Mouse (Mus musculus): Measurements from ENCODE around the gene Sh3gl1. TPM values are rescaled to one million over a fixed set of nuclear protein-coding genes. Genes with fewer than 3 reads are reported as not detected.

The Sh3gl1 gene
- polyA plus RNA-seq, 1 experiment: not detected

DNA sequence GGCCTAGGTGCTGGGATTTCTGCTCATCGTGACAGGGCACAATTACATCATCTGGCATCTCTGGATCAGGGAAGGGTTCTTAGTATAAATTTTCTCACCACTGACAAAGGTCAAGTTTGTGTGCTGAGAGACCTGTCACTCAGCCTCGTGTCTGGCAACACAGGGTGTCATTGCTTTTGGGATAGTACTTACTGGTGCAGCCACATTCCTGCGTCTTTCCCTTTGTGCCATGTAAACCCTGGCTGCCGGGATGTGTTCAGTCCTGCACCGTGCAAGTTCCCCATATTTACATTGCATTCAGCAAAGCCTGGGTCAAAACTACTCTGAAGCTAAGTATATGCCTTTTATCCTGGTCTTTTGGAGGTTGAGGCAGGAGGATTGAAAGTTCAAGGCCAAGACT lies 14.9 kb upstream of the Sh3gl1 start:
- Histone ChIP-seq H3K4me3 (ENCODE audit: insufficient read depth, low read depth, low read length) (no peak overlapping the region), H3K27ac (ENCODE audit: insufficient read depth, low read depth, low read length) (no peak overlapping the region), H3K4me1 (ENCODE audit: control insufficient read depth, insufficient read depth, low read length) (no peaks in the 10 kb centered on the region)
- TF ChIP-seq POLR2A (IDR thresholded peaks at IDR 0.05; ENCODE audit: insufficient read depth, low read depth, low read length) (no peak), CTCF (IDR thresholded peaks at IDR 0.05; ENCODE audit: insufficient read depth, low read depth, low read length) (no peak)
- WGBS: 94% methylated on average over 5 of the region's 5 CpGs

DNA sequence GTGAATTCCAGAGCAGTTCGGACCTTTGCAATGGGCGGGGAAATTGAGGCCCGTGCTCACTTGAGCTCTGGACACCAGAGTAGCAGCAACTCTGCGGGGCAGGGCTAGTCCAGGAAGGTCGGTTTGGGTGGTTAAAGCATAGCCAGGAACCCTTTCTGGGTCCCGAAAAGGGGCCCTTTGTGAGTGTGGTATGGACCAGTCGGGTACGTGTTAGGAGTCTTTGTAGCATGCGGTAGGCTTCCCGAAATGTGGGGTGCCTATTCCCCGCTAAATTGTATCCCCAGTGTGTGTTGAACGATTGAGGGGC lies 4.4 kb upstream of the Sh3gl1 start:
- peak overlapping the region; percentile 54; the same call in 1 of the 2 replicates for H3K4me3 ChIP-seq (ENCODE audit: insufficient read depth, low read depth, low read length)
- WGBS: 2% methylated on average over 12 of the region's 12 CpGs
- H3K4me1 ChIP-seq (ENCODE audit: control insufficient read depth, insufficient read depth, low read length): peaks cover 6% of the 10 kb centered on the region
- no peak overlapping the region for H3K27ac ChIP-seq (ENCODE audit: insufficient read depth, low read depth, low read length)
- no peak for TF ChIP-seq POLR2A (IDR thresholded peaks at IDR 0.05; ENCODE audit: insufficient read depth, low read depth, low read length)
- TF ChIP-seq CTCF (IDR thresholded peaks at IDR 0.05; ENCODE audit: insufficient read depth, low read depth, low read length): no peak

DNA sequence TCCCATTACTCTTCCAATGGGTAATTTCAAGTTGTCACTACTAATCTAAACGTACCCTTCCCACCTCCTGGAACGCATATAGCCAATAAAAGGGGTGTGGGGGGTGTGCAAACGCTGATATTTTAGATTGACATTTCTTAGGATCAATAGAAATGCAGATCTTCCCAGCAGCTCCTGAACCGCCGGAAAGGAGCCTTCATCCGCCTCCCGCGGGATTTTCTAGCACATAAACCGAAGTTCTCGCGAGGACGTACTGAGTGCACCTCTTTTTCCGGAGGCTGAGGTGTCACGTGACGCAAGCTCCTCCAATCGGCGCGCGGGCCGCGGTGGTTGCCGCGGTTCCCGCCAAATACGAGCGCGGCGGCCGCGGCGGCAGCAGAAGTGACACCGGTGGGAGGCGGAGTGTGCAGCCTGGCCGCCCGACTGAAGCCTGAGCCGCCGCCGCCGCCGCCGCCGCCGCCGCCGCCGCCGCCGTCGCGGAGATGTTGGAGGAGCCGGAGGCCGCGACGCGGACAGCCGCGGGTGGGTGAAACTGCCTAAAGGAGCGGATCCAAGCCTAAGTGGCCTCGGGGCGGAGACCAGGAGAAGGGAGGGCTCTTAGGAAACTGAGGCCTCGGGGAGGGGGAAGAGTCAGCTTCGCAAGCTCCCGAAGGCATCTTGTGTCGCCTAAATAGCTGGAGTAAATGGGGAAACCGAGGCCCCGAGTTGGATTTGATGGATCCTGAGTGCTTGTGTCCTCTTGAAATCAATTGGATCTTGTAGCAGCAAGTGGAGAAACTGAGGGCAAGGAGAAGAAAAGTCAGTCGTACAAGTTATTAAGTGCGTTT lies 3.8 kb upstream of the Sh3gl1 start, which contains the start of gene Chaf1a:
Gene Chaf1a (plus strand): TSS at position 410 of the 827 bp plus-strand sequence.
- no peak within 1 kb of the TSS for H3K27ac ChIP-seq (ENCODE audit: insufficient read depth, low read depth, low read length)
- H3K4me1 ChIP-seq (ENCODE audit: control insufficient read depth, insufficient read depth, low read length): peaks cover 7% of the 10 kb centered on the region
- peak within 1 kb of the TSS; percentile 54 for H3K4me3 ChIP-seq (ENCODE audit: insufficient read depth, low read depth, low read length)
- under 1% methylated on average over 68 of the region's 68 CpGs for WGBS
- TF ChIP-seq CTCF (IDR thresholded peaks at IDR 0.05; ENCODE audit: insufficient read depth, low read depth, low read length) (no peak), POLR2A (IDR thresholded peaks at IDR 0.05; ENCODE audit: insufficient read depth, low read depth, low read length) (peak; percentile 34; the same call in 1 of the 2 replicates)

DNA sequence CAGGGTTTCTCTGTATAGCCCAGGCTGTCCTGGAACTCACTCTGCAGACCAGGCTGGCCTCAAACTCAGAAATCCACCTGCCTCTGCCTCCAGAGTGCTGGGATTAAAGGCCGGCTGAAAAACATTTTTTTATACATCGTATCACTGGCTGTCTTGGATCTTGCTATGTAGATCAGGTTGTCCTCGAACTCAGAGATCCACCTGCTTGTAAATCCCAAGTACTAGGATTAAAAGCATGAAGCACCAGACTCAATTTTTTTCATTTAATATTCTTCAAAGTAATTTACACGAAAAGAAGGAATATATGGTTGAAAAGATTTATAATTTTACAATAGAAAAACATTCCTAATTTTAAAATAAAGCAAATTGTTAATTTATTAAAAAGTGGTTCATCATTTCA lies 2.9 kb upstream of the Sh3gl1 start:
- 80% methylated on average over 4 of the region's 4 CpGs for WGBS
- no peak overlapping the region for H3K4me3 ChIP-seq (ENCODE audit: insufficient read depth, low read depth, low read length)
- TF ChIP-seq CTCF (IDR thresholded peaks at IDR 0.05; ENCODE audit: insufficient read depth, low read depth, low read length) (no peak), POLR2A (IDR thresholded peaks at IDR 0.05; ENCODE audit: insufficient read depth, low read depth, low read length) (no peak)
- no peak overlapping the region for H3K27ac ChIP-seq (ENCODE audit: insufficient read depth, low read depth, low read length)
- H3K4me1 ChIP-seq (ENCODE audit: control insufficient read depth, insufficient read depth, low read length): peaks cover 14% of the 10 kb centered on the region

DNA sequence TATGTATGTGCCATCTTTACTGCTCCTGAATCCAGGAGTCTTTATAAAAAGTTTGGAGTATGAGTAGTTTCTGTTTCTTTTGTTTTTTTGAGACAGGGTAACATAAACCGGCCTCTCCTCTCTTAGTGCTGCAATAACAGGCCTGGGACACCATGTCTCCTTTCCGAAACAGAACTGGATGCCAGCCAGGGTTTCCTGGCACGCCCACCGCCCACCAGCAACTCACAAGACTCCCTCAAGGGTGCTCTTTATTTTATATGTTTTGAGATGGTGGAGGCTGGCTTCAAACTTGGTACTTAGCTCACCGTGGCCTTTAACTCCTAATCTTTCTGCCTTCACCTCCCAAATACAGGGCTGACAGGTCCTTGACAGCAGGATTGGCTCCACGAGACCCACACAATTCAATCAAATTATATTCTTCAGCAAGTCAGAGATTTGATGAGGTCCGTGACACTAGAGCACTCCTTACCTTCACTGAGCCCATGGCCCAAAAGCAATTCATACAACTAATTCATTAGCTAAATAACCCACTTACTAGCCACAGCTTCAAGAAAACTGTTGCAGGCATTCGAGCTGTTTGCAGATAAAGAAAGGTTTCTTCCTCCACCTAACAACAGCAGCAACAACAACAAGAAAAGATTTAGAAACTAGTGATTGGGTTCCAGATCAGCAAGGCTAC lies 2.3 kb upstream of the Sh3gl1 start:
- TF ChIP-seq POLR2A (IDR thresholded peaks at IDR 0.05; ENCODE audit: insufficient read depth, low read depth, low read length) (no peak), CTCF (IDR thresholded peaks at IDR 0.05; ENCODE audit: insufficient read depth, low read depth, low read length) (no peak)
- H3K4me1 ChIP-seq (ENCODE audit: control insufficient read depth, insufficient read depth, low read length): peaks cover 18% of the 10 kb centered on the region
- no peak overlapping the region for H3K27ac ChIP-seq (ENCODE audit: insufficient read depth, low read depth, low read length)
- H3K4me3 ChIP-seq (ENCODE audit: insufficient read depth, low read depth, low read length): no peak overlapping the region
- WGBS: 63% methylated on average over 8 of the region's 8 CpGs

DNA sequence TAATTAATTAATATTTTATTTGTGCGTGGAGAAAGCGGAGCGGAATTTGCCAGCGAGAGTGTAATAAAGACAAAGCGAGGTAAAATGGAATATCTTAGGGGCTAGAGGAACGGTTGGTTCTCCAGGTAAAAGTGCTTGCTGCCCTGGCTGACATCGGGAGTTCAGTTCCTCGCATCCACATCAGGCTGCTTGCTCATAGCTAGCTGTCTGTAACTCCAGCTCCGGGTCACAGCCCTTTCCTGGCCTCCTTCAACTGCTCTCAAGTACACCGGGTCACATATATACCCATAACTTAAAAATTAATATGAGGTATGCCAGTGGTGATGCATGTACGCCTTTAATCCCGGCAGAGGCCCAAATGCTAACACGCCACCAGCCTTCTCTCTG lies 459 bp upstream of the Sh3gl1 start:
- H3K4me1 ChIP-seq (ENCODE audit: control insufficient read depth, insufficient read depth, low read length): peaks cover 26% of the 10 kb centered on the region
- no peak for TF ChIP-seq POLR2A (IDR thresholded peaks at IDR 0.05; ENCODE audit: insufficient read depth, low read depth, low read length)
- no peak overlapping the region for H3K27ac ChIP-seq (ENCODE audit: insufficient read depth, low read depth, low read length)
- peak overlapping the region; percentile 21; the same call in 1 of the 2 replicates for H3K4me3 ChIP-seq (ENCODE audit: insufficient read depth, low read depth, low read length)
- WGBS: 35% methylated on average over 13 of the region's 13 CpGs

DNA sequence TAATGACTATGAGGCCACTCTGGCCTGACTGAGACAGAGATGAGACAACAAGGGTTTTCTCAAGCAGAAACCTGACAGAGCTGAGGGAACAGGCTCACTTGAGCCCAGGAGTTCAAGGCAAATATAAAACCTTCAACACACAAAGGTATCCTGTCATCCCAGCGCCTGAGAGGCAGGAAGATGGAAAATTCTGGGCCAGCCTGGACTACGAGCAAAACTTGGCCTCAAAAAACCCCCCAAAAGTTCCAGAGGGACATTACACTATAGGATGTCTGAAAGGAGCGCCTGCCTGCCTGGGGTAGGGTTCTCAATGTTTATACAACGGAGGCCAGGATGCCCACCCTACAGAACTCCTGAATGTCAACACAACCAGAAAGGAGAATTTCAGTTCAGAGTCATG lies 1.2 kb downstream of the Sh3gl1 start:
- TF ChIP-seq POLR2A (IDR thresholded peaks at IDR 0.05; ENCODE audit: insufficient read depth, low read depth, low read length) (no peak), CTCF (IDR thresholded peaks at IDR 0.05; ENCODE audit: insufficient read depth, low read depth, low read length) (no peak)
- Histone ChIP-seq H3K4me1 (ENCODE audit: control insufficient read depth, insufficient read depth, low read length) (peaks cover 32% of the 10 kb centered on the region), H3K27ac (ENCODE audit: insufficient read depth, low read depth, low read length) (no peak overlapping the region), H3K4me3 (ENCODE audit: insufficient read depth, low read depth, low read length) (no peak overlapping the region)
- WGBS: 84% methylated on average over 4 of the region's 4 CpGs

DNA sequence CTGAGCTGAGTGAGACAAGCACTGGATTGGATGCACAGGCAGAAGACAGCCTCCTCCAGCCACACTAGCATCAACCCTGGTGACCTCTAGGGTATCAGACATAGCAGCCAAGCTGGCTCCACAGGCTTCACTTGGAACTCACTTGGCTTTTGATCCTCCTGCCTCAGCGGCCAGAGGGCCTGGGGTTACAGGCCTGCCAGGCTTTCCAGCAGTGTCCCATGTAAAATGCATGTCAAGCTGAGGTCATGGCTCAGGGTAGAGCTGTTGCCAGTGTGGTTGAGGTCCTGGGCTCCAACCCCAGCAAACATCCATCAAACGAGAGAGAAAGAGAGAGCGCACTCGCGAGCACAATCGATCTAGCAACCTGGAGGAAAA lies 1.7 kb downstream of the Sh3gl1 start:
- Histone ChIP-seq H3K4me1 (ENCODE audit: control insufficient read depth, insufficient read depth, low read length) (peaks cover 32% of the 10 kb centered on the region), H3K27ac (ENCODE audit: insufficient read depth, low read depth, low read length) (no peak overlapping the region), H3K4me3 (ENCODE audit: insufficient read depth, low read depth, low read length) (no peak overlapping the region)
- TF ChIP-seq POLR2A (IDR thresholded peaks at IDR 0.05; ENCODE audit: insufficient read depth, low read depth, low read length): no peak
- TF ChIP-seq CTCF (IDR thresholded peaks at IDR 0.05; ENCODE audit: insufficient read depth, low read depth, low read length): no peak
- WGBS: 88% methylated on average over 6 of the region's 6 CpGs

DNA sequence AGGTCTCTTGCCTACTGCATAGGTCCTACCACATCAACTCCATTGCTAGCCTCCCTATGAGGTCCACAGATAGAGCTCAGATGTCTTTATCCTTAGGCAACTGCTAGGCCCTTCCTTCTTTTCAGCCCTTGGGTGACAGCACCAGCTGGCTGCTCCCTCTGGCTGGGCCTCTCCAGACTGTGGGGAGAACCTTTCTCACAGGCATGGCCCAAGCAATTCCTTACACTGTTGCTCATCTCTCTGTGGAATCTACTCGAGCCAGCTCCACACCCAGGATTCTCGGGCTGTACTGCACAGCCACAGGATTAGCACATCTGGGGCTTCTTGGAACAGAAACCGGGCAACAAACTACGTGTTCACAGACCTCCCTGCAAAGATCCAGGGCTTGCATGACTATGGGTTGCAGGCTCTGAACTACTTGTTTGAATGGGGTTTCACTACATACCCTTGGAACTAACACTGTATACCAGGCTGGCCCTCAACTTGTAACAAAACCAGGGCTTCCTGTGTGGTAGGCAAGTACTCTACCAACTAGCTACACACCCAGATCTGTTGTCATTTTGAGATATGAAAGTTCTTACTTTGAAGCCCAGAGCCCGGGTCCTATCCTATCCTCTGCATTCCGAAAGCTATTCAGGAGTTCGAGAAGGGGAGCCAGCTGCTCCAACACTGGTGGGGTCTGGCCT lies 2.3 kb downstream of the Sh3gl1 start:
- Histone ChIP-seq H3K4me1 (ENCODE audit: control insufficient read depth, insufficient read depth, low read length) (peaks cover 32% of the 10 kb centered on the region), H3K27ac (ENCODE audit: insufficient read depth, low read depth, low read length) (no peak overlapping the region), H3K4me3 (ENCODE audit: insufficient read depth, low read depth, low read length) (no peak overlapping the region)
- 81% methylated on average over 7 of the region's 7 CpGs for WGBS
- no peak for TF ChIP-seq CTCF (IDR thresholded peaks at IDR 0.05; ENCODE audit: insufficient read depth, low read depth, low read length)
- TF ChIP-seq POLR2A (IDR thresholded peaks at IDR 0.05; ENCODE audit: insufficient read depth, low read depth, low read length): no peak
